Comparison of ENCODE assay signal across 18 mouse cellular contexts in the genomic region with DNA sequence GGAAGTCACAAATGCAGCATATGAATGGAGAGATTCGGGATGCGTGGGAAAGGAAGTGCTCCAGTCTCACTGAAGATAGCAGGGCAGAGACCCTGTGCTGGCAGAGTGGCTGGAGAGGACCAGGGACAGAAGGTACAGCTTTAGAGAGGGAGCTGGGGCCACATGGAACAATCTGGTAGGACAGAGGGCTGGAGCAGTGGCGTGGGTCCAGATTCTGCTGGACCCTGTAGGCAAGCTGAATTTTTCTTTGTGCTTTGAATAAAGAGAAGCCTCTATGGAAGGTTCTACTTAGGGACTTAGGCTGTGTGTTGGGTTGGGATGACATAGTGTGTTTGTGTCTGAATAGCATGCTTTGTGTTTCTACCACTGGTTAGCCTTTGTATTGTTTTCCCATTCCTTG. TPM values are rescaled to one million over a fixed set of nuclear protein-coding genes. Genes with fewer than 3 reads are reported as not detected.
DNase-seq lines count a peak whose midpoint lies in the region; ATAC-seq and TF ChIP-seq lines count a peak whose summit lies in the region.
"Had no signal": no experiment of that assay in that cellular context is flagged by ENCODE, and none has a peak within 500 bp of the region (broad histone marks: within the 10 kb centered on the region; RNA-seq: fewer than 3 reads in every experiment).

No protein-coding gene starts in this region.

- intact Hi-C loops in left cerebral cortex, postnatal 4 days (cut with DNase I), result no loop called here
- intact Hi-C loops in left cerebral cortex, postnatal 25 days (cut with DNase I), result no loop called here
- intact Hi-C loops in gastrocnemius, postnatal 14 days (cut with DNase I; ENCODE audit: low total_unique reads), result no loop called here

- no peaks in the 10 kb centered on the region for H3K36me3 ChIP-seq in stomach, embryonic 14.5 days (ENCODE audit: control insufficient read depth, insufficient read depth, low read length)
- H3K36me3 ChIP-seq in stomach, postnatal 0 days (ENCODE audit: control insufficient read depth, insufficient read depth, low read length), result no peaks in the 10 kb centered on the region

- no peak overlapping the region for H3K4me2 ChIP-seq in stomach, embryonic 14.5 days (replicated peaks; ENCODE audit: low read depth, low read length)
- H3K4me2 ChIP-seq in stomach, postnatal 0 days (replicated peaks; ENCODE audit: low read depth), result no peak overlapping the region

- no peak for TF ChIP-seq CTCF in stomach, postnatal 0 days (IDR thresholded peaks at IDR 0.05; ENCODE audit: low read depth)

- no peak for TF ChIP-seq EP300 in stomach, postnatal 0 days (optimal IDR thresholded peaks at IDR 0.05)

- peak; percentile 18; the same call in 1 of the 2 replicates for ATAC-seq in frontal cortex, adult (ENCODE audit: low TSS enrichment)
- no peak for ATAC-seq in stomach, embryonic 14.5 days (ENCODE audit: insufficient number of reproducible peaks, insufficient read depth, low FRiP score, low read depth)
- no peak for ATAC-seq in stomach, postnatal 0 days (ENCODE audit: low FRiP score, low TSS enrichment)
- ATAC-seq: CD4-positive, CD25-positive, alpha-beta regulatory T cell, adult 4 months; intestine, postnatal 0 days had no signal

- 0 out of 2 replicates have a peak overlapping the region, but pooled peaks have one; percentile 10 for H3K9ac ChIP-seq in stomach, embryonic 14.5 days (replicated peaks; ENCODE audit: low read depth, low read length)
- H3K9ac ChIP-seq in stomach, postnatal 0 days (ENCODE audit: low read length), result no peak overlapping the region

- no peak overlapping the region for H3K4me3 ChIP-seq in stomach, embryonic 14.5 days (ENCODE audit: low read depth, low read length)
- H3K4me3 ChIP-seq in stomach, postnatal 0 days (ENCODE audit: low read depth, low read length), result no peak overlapping the region
- H3K4me3 ChIP-seq: heart, adult 2 months had no signal

- 81% methylated on average over 3 of the region's 3 CpGs for WGBS in stomach, embryonic 14.5 days
- 89% methylated on average over 3 of the region's 3 CpGs for WGBS in stomach, postnatal 0 days

- peaks cover 2% of the 10 kb centered on the region; the same call in 1 of the 2 replicates for H3K4me1 ChIP-seq in stomach, embryonic 14.5 days (ENCODE audit: control insufficient read depth, insufficient read depth, low read length)
- no peaks in the 10 kb centered on the region for H3K4me1 ChIP-seq in stomach, postnatal 0 days (replicated peaks; ENCODE audit: control insufficient read depth, insufficient read depth)

- no peak for DNase-seq in frontal cortex, postnatal 10 days (ENCODE audit: low spot score in 2 of 2)
- peak; percentile 20 for DNase-seq in left cerebral cortex, postnatal 4 days
- no peak for DNase-seq in left cerebral cortex, postnatal 25 days (ENCODE audit: low spot score in 2 of 2)
- no peak for DNase-seq in stomach, postnatal 0 days (ENCODE audit: low spot score)
- DNase-seq in lung, postnatal 36 days, result no peak
- no peak for DNase-seq in gastrocnemius, postnatal 14 days
- DNase-seq: heart, adult 2 months; heart, postnatal 10 days; kidney, postnatal 36 days; lung, postnatal 10 days; spleen, adult 18-20 months; thymus, adult 18-20 months had no signal

- H3K9me3 ChIP-seq in stomach, embryonic 14.5 days (ENCODE audit: control insufficient read depth, low read depth, low read length), result no peaks in the 10 kb centered on the region
- no peaks in the 10 kb centered on the region for H3K9me3 ChIP-seq in stomach, postnatal 0 days (ENCODE audit: control insufficient read depth, low read length)

- no peak overlapping the region for H3K27ac ChIP-seq in stomach, embryonic 14.5 days (ENCODE audit: low read length)
- no peak overlapping the region for H3K27ac ChIP-seq in stomach, postnatal 0 days (replicated peaks)
- H3K27ac ChIP-seq: heart, adult 2 months had no signal

- no peaks in the 10 kb centered on the region for H3K27me3 ChIP-seq in stomach, embryonic 14.5 days (ENCODE audit: control insufficient read depth, insufficient read depth, low read length)
- no peaks in the 10 kb centered on the region for H3K27me3 ChIP-seq in stomach, postnatal 0 days (ENCODE audit: control insufficient read depth, insufficient read depth, low read length)

RNA-seq across cellular contexts. Expression of gene Dis3l2, which starts 1.9 kb away (rescaled TPM):
- 10 to 100 TPM; 37.5 to 38.6 TPM for total RNA-seq in left cerebral cortex, postnatal 4 days (2021)
- 10 to 100 TPM; 23.5 to 25.6 TPM for total RNA-seq in left cerebral cortex, postnatal 25 days (2021)
- polyA plus RNA-seq in stomach, embryonic 14.5 days (2014; fragmentation: Nextera tagmentation; extraction: Ambion mirVana), result 25.8 and 26.4 TPM in 2 replicates
- 12.3 and 13.4 TPM in 2 replicates for polyA plus RNA-seq in stomach, postnatal 0 days (2015; fragmentation: Nextera tagmentation; extraction: Ambion mirVana)
- total RNA-seq in gastrocnemius, postnatal 14 days (2021), result 10 to 100 TPM; 11.1 to 12.0 TPM

RNA-seq across cellular contexts. Expression of gene Nppc, which starts 35.1 kb away (rescaled TPM):
- 1 to 10 TPM; 7.3 to 7.6 TPM for total RNA-seq in left cerebral cortex, postnatal 4 days (2021)
- total RNA-seq in left cerebral cortex, postnatal 25 days (2021), result 10 to 100 TPM; 11.2 to 14.1 TPM
- polyA plus RNA-seq in stomach, embryonic 14.5 days (2014; fragmentation: Nextera tagmentation; extraction: Ambion mirVana), result 1.2 and 3.0 TPM in 2 replicates
- 3.5 and 4.1 TPM in 2 replicates for polyA plus RNA-seq in stomach, postnatal 0 days (2015; fragmentation: Nextera tagmentation; extraction: Ambion mirVana)
- total RNA-seq in gastrocnemius, postnatal 14 days (2021), result 1 to 10 TPM in 1 of 2 experiments, under 1 TPM in 1; 0.51 to 2.3 TPM
- total RNA-seq: common myeloid progenitor, adult 5-6 weeks; heart, adult 2 months; liver, adult 2 months had no signal
- polyA plus RNA-seq: CD4-positive, CD25-positive, alpha-beta regulatory T cell, adult 4 months; liver, adult 2 months had no signal
